Mouse (Mus musculus): ENCODE results near the gene Tle3. TPM values are rescaled to one million over a fixed set of nuclear protein-coding genes. Genes with fewer than 3 reads are reported as not detected.

Gene Tle3
- total and polyA plus RNA-seq, 2 experiments from 2014 or later, result 20.2 to 94.9 TPM

GRCm38 (mm10) chr9:61379016-61379634 lies 7.0 kb downstream of the Tle3 start:
- Histone ChIP-seq H3K4me3 (ENCODE audit: low read depth, low read length) (no peak overlapping the region), H3K36me3 (ENCODE audit: insufficient read depth, low read length) (no peaks in the 10 kb centered on the region), H3K27me3 (ENCODE audit: insufficient read depth, low read length) (no peaks in the 10 kb centered on the region), H3K27ac (ENCODE audit: low read depth, low read length) (no peak overlapping the region), H3K9ac (replicated peaks; ENCODE audit: low read length, poor library complexity, severe bottlenecking) (no peak overlapping the region), H3K4me1 (ENCODE audit: insufficient read depth, low read length) (peaks cover 57% of the 10 kb centered on the region), H3K4me2 (ENCODE audit: low read depth, low read length, poor library complexity, severe bottlenecking) (peak overlapping the region; percentile 92; the same call in 1 of the 2 replicates), H3K9me3 (ENCODE audit: low read length) (no peaks in the 10 kb centered on the region)
- ATAC-seq (ENCODE audit: low FRiP score) (no peak), DNase-seq (ENCODE audit: low spot score) (no peak)
- TF ChIP-seq CTCF (IDR thresholded peaks at IDR 0.05), result peak; percentile 49
- WGBS, result 61% methylated on average over 11 of the region's 11 CpGs

GRCm38 (mm10) chr9:61380258-61381062 lies 8.3 kb downstream of the Tle3 start:
- WGBS, result 22% methylated on average over 18 of the region's 18 CpGs
- Histone ChIP-seq H3K4me2 (ENCODE audit: low read depth, low read length, poor library complexity, severe bottlenecking) (peak overlapping the region; percentile 26), H3K9ac (replicated peaks; ENCODE audit: low read length, poor library complexity, severe bottlenecking) (peak overlapping the region; percentile 24; the same call in 1 of the 2 replicates), H3K9me3 (ENCODE audit: low read length) (no peaks in the 10 kb centered on the region), H3K27ac (ENCODE audit: low read depth, low read length) (no peak overlapping the region), H3K4me1 (ENCODE audit: insufficient read depth, low read length) (peaks cover 62% of the 10 kb centered on the region), H3K27me3 (ENCODE audit: insufficient read depth, low read length) (no peaks in the 10 kb centered on the region), H3K36me3 (ENCODE audit: insufficient read depth, low read length) (no peaks in the 10 kb centered on the region), H3K4me3 (ENCODE audit: low read depth, low read length) (no peak overlapping the region)
- TF ChIP-seq CTCF (IDR thresholded peaks at IDR 0.05), result no peak
- DNase-seq (ENCODE audit: low spot score) (peak; percentile 51), ATAC-seq (ENCODE audit: low FRiP score) (no peak)

GRCm38 (mm10) chr9:61381063-61381408 lies 8.9 kb downstream of the Tle3 start:
- Histone ChIP-seq H3K9ac (replicated peaks; ENCODE audit: low read length, poor library complexity, severe bottlenecking) (no peak overlapping the region), H3K4me1 (ENCODE audit: insufficient read depth, low read length) (peaks cover 63% of the 10 kb centered on the region), H3K36me3 (ENCODE audit: insufficient read depth, low read length) (no peaks in the 10 kb centered on the region), H3K4me3 (ENCODE audit: low read depth, low read length) (no peak overlapping the region), H3K4me2 (ENCODE audit: low read depth, low read length, poor library complexity, severe bottlenecking) (peak overlapping the region; percentile 26), H3K9me3 (ENCODE audit: low read length) (no peaks in the 10 kb centered on the region), H3K27me3 (ENCODE audit: insufficient read depth, low read length) (no peaks in the 10 kb centered on the region), H3K27ac (ENCODE audit: low read depth, low read length) (no peak overlapping the region)
- ATAC-seq (ENCODE audit: low FRiP score) (no peak), DNase-seq (ENCODE audit: low spot score) (no peak)
- WGBS, result 32% methylated on average over 2 of the region's 2 CpGs
- no peak for TF ChIP-seq CTCF (IDR thresholded peaks at IDR 0.05)

GRCm38 (mm10) chr9:61381445-61381844 lies 9.3 kb downstream of the Tle3 start:
- ATAC-seq (ENCODE audit: low FRiP score) (no peak), DNase-seq (ENCODE audit: low spot score) (no peak)
- no peak overlapping the region for H3K27ac ChIP-seq (ENCODE audit: low read depth, low read length)
- H3K4me1 ChIP-seq (ENCODE audit: insufficient read depth, low read length), result peaks cover 63% of the 10 kb centered on the region
- no peak overlapping the region for H3K4me3 ChIP-seq (ENCODE audit: low read depth, low read length)
- 71% methylated on average over 3 of the region's 3 CpGs for whole genome bisulfite sequencing
- no peak overlapping the region for H3K9ac ChIP-seq (replicated peaks; ENCODE audit: low read length, poor library complexity, severe bottlenecking)
- no peaks in the 10 kb centered on the region for H3K27me3 ChIP-seq (ENCODE audit: insufficient read depth, low read length)
- no peak overlapping the region for H3K4me2 ChIP-seq (ENCODE audit: low read depth, low read length, poor library complexity, severe bottlenecking)
- H3K9me3 ChIP-seq (ENCODE audit: low read length), result no peaks in the 10 kb centered on the region
- no peaks in the 10 kb centered on the region for H3K36me3 ChIP-seq (ENCODE audit: insufficient read depth, low read length)
- no peak for TF ChIP-seq CTCF (IDR thresholded peaks at IDR 0.05)

GRCm38 (mm10) chr9:61382595-61383186 lies 10.5 kb downstream of the Tle3 start:
- Histone ChIP-seq H3K9me3 (ENCODE audit: low read length) (no peaks in the 10 kb centered on the region), H3K4me2 (ENCODE audit: low read depth, low read length, poor library complexity, severe bottlenecking) (no peak overlapping the region), H3K27me3 (ENCODE audit: insufficient read depth, low read length) (no peaks in the 10 kb centered on the region), H3K4me1 (ENCODE audit: insufficient read depth, low read length) (peaks cover 58% of the 10 kb centered on the region), H3K4me3 (ENCODE audit: low read depth, low read length) (no peak overlapping the region), H3K9ac (replicated peaks; ENCODE audit: low read length, poor library complexity, severe bottlenecking) (no peak overlapping the region), H3K36me3 (ENCODE audit: insufficient read depth, low read length) (0 out of 2 replicates have a peak, but pooled peaks cover 5% of the 10 kb centered on the region), H3K27ac (ENCODE audit: low read depth, low read length) (no peak overlapping the region)
- TF ChIP-seq CTCF (IDR thresholded peaks at IDR 0.05), result no peak
- 74% methylated on average over 8 of the region's 8 CpGs for WGBS
- DNase-seq (ENCODE audit: low spot score) (no peak), ATAC-seq (ENCODE audit: low FRiP score) (no peak)

GRCm38 (mm10) chr9:61384101-61384500 lies 11.9 kb downstream of the Tle3 start:
- Histone ChIP-seq H3K4me1 (ENCODE audit: insufficient read depth, low read length) (peaks cover 55% of the 10 kb centered on the region), H3K27ac (ENCODE audit: low read depth, low read length) (no peak overlapping the region), H3K4me2 (ENCODE audit: low read depth, low read length, poor library complexity, severe bottlenecking) (no peak overlapping the region), H3K9me3 (ENCODE audit: low read length) (no peaks in the 10 kb centered on the region), H3K4me3 (ENCODE audit: low read depth, low read length) (no peak overlapping the region), H3K9ac (replicated peaks; ENCODE audit: low read length, poor library complexity, severe bottlenecking) (no peak overlapping the region), H3K27me3 (ENCODE audit: insufficient read depth, low read length) (no peaks in the 10 kb centered on the region), H3K36me3 (ENCODE audit: insufficient read depth, low read length) (0 out of 2 replicates have a peak, but pooled peaks cover 5% of the 10 kb centered on the region)
- no peak for TF ChIP-seq CTCF (IDR thresholded peaks at IDR 0.05)
- ATAC-seq (ENCODE audit: low FRiP score), result no peak
- no peak for DNase-seq (ENCODE audit: low spot score)
- 31% methylated on average over 6 of the region's 6 CpGs for WGBS
